Mouse (Mus musculus) stomach, postnatal 0 days (tissue): ENCODE measurements at regions not wholly inside any gene's neighbourhood (a gene's known extent, or its start where the extent isn't known, plus 50 kb on each side); places are given as distances from the start of the nearest gene placed in this dataset.

Experiments
- ATAC-seq: fragments of 200-750 bp; cut with Nextera tagmentation; 2 replicates; pipeline ENCODE4 v1.8.0; 2017; ENCODE audit not compliant: low FRiP score, low TSS enrichment
- DNase-seq: peaks from one replicate; pipeline ENCODE4 v3.0.0-alpha.2; 2016; ENCODE audit warnings: low spot score
- H3K27ac ChIP-seq: fragments of 300-500 bp; sonication (generic); replicated peaks from 2 replicates; pipeline ENCODE4 v1.5.1; 2014; ENCODE audit warnings: mild to moderate bottlenecking, control low read depth
- H3K27me3 ChIP-seq: fragments of 300-500 bp; sonication (generic); 2 replicates; pipeline ENCODE4 v1.6.1; 2014; ENCODE audit warnings: low read length; ENCODE audit not compliant: control insufficient read depth, insufficient read depth
- H3K36me3 ChIP-seq: fragments of 300-500 bp; sonication (generic); 2 replicates; pipeline ENCODE4 v1.6.1; 2014; ENCODE audit warnings: low read length, mixed read lengths; ENCODE audit not compliant: control insufficient read depth, insufficient read depth
- H3K4me1 ChIP-seq: fragments of 300-500 bp; sonication (generic); replicated peaks from 2 replicates; pipeline ENCODE4 v1.6.1; 2014; ENCODE audit warnings: antibody characterized with exemption; ENCODE audit not compliant: control insufficient read depth, insufficient read depth
- H3K4me2 ChIP-seq: fragments of 300-500 bp; sonication (generic); replicated peaks from 2 replicates; pipeline ENCODE4 v1.6.1; 2014; ENCODE audit warnings: low read depth, mild to moderate bottlenecking, control low read depth, moderate library complexity
- H3K4me3 ChIP-seq: fragments of 300-500 bp; sonication (generic); 2 replicates; pipeline ENCODE4 v1.5.1; 2014; ENCODE audit warnings: low read depth, low read length, control low read depth
- H3K9ac ChIP-seq: fragments of 300-500 bp; sonication (generic); 2 replicates; pipeline ENCODE4 v1.6.1; 2014; ENCODE audit warnings: mild to moderate bottlenecking, low read length, control low read depth, mixed read lengths
- H3K9me3 ChIP-seq: fragments of 300-500 bp; sonication (generic); 2 replicates; pipeline ENCODE4 v1.6.1; 2016; ENCODE audit warnings: low read length; ENCODE audit not compliant: control insufficient read depth
- CTCF ChIP-seq: IDR thresholded peaks from 2 replicates; pipeline ENCODE4 v1.5.1; 2016; ENCODE audit warnings: antibody characterized with exemption, low read depth, mild to moderate bottlenecking, moderate library complexity
- EP300 ChIP-seq: optimal IDR thresholded peaks from 2 replicates; pipeline ENCODE3; 2016; ENCODE audit warnings: antibody characterized with exemption
- WGBS: fragments of 180-500 bp; shearing (Covaris S2); extraction: QIAGEN DNeasy Blood & Tissue Kit; methylation state at CpG from one replicate; pipeline ENCODE4 v1.1.7; 2014; 5-methylcytosine and 5-hydroxymethylcytosine counted together

GRCm38 (mm10) chr8:96393024-96393423 is 504.7 kb upstream of the Got2 start:
- no peak overlapping the region for H3K27ac ChIP-seq
- WGBS = 71% methylated on average over 4 of the region's 4 CpGs
- no peak for DNase-seq
- H3K27me3 ChIP-seq = no peaks in the 10 kb centered on the region
- no peaks in the 10 kb centered on the region for H3K36me3 ChIP-seq
- H3K4me1 ChIP-seq = no peaks in the 10 kb centered on the region
- no peak overlapping the region for H3K4me3 ChIP-seq
- no peak overlapping the region for H3K4me2 ChIP-seq
- no peak overlapping the region for H3K9ac ChIP-seq
- H3K9me3 ChIP-seq = no peaks in the 10 kb centered on the region
- no peak for TF ChIP-seq EP300
- no peak for TF ChIP-seq CTCF
- ATAC-seq = no peak

GRCm38 (mm10) chr8:96389251-96389650 is 500.9 kb upstream of the Got2 start:
- H3K36me3 ChIP-seq = no peaks in the 10 kb centered on the region
- H3K9ac ChIP-seq = no peak overlapping the region
- DNase-seq (no peak), ATAC-seq (no peak)
- 58% methylated on average over 3 of the region's 3 CpGs for WGBS
- TF ChIP-seq EP300 (no peak), CTCF (no peak)
- no peak overlapping the region for H3K4me2 ChIP-seq
- H3K4me1 ChIP-seq = no peaks in the 10 kb centered on the region
- no peak overlapping the region for H3K27ac ChIP-seq
- no peaks in the 10 kb centered on the region for H3K27me3 ChIP-seq
- no peak overlapping the region for H3K4me3 ChIP-seq
- no peaks in the 10 kb centered on the region for H3K9me3 ChIP-seq

- no peaks in the 10 kb centered on the region for H3K4me1 ChIP-seq
- ATAC-seq = no peak
- no peak overlapping the region for H3K4me2 ChIP-seq
- no peak for TF ChIP-seq CTCF
- no peak for TF ChIP-seq EP300
- H3K27ac ChIP-seq = no peak overlapping the region
- H3K9ac ChIP-seq = no peak overlapping the region
- no peaks in the 10 kb centered on the region for H3K9me3 ChIP-seq
- no peaks in the 10 kb centered on the region for H3K27me3 ChIP-seq
- DNase-seq = no peak
- no peak overlapping the region for H3K4me3 ChIP-seq
- 90% methylated on average over 9 of the region's 9 CpGs for WGBS
- H3K36me3 ChIP-seq = no peaks in the 10 kb centered on the region
Measured at GRCm38 (mm10) chr8:96370500-96370899, 482.2 kb upstream of the Got2 start.

GRCm38 (mm10) chr8:96362853-96363445 is 474.6 kb upstream of the Got2 start:
- 12% methylated on average over 14 of the region's 14 CpGs for WGBS
- H3K9ac ChIP-seq = no peak overlapping the region
- DNase-seq (peak; percentile 23), ATAC-seq (peak; percentile 67)
- H3K27ac ChIP-seq = no peak overlapping the region
- H3K36me3 ChIP-seq = no peaks in the 10 kb centered on the region
- no peaks in the 10 kb centered on the region for H3K4me1 ChIP-seq
- no peaks in the 10 kb centered on the region for H3K27me3 ChIP-seq
- no peak overlapping the region for H3K4me3 ChIP-seq
- no peak for TF ChIP-seq CTCF
- TF ChIP-seq EP300 = no peak
- no peaks in the 10 kb centered on the region for H3K9me3 ChIP-seq
- H3K4me2 ChIP-seq = no peak overlapping the region

- Histone ChIP-seq H3K36me3 (no peaks in the 10 kb centered on the region), H3K4me3 (no peak overlapping the region), H3K27ac (no peak overlapping the region), H3K4me2 (no peak overlapping the region), H3K27me3 (no peaks in the 10 kb centered on the region), H3K4me1 (no peaks in the 10 kb centered on the region), H3K9ac (no peak overlapping the region), H3K9me3 (no peaks in the 10 kb centered on the region)
- no peak for TF ChIP-seq CTCF
- TF ChIP-seq EP300 = no peak
- 55% methylated on average over 6 of the region's 6 CpGs for WGBS
- ATAC-seq (no peak), DNase-seq (no peak)
Measured at GRCm38 (mm10) chr8:96350531-96351069, 462.3 kb upstream of the Got2 start.

GRCm38 (mm10) chr8:96349503-96349902 is 461.2 kb upstream of the Got2 start:
- H3K27me3 ChIP-seq = no peaks in the 10 kb centered on the region
- H3K27ac ChIP-seq = no peak overlapping the region
- H3K4me3 ChIP-seq = no peak overlapping the region
- no peaks in the 10 kb centered on the region for H3K36me3 ChIP-seq
- no peak for TF ChIP-seq EP300
- TF ChIP-seq CTCF = no peak
- no peak overlapping the region for H3K9ac ChIP-seq
- DNase-seq = no peak
- no peak overlapping the region for H3K4me2 ChIP-seq
- 59% methylated on average over 6 of the region's 6 CpGs for WGBS
- no peak for ATAC-seq
- H3K4me1 ChIP-seq = no peaks in the 10 kb centered on the region
- no peaks in the 10 kb centered on the region for H3K9me3 ChIP-seq
